Mouse (Mus musculus) fat pad, adult 2 months (tissue): Measurements from ENCODE around the gene Map7.

Source experiments
- DNase-seq: peaks from one replicate; pipeline ENCODE4 v3.0.0-alpha.2; 2011; ENCODE audit warnings: low read depth, low spot score; ENCODE audit errors: extremely low read depth

Map7 gene

DNA sequence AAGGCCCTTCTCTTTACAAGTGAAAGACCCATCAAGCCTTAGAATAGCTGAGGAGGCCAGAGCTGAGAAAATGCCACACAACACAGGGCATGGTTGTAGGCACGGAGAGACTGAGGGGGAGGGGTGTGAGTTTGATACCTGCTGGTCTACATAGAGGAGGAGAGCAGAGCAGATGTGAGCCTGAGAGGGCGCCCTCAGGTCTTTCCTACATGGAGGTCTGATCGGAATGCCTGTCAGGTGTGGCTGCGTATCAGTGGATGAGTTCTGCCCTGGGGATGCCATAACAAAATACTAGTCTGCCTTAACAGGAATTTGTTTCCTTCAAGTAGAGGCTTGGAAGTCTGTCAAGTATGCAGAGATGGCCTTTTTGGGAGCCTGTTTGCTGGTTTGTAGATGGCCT lies 37.0 kb downstream of the Map7 start:
- DNase-seq: no peak

DNA sequence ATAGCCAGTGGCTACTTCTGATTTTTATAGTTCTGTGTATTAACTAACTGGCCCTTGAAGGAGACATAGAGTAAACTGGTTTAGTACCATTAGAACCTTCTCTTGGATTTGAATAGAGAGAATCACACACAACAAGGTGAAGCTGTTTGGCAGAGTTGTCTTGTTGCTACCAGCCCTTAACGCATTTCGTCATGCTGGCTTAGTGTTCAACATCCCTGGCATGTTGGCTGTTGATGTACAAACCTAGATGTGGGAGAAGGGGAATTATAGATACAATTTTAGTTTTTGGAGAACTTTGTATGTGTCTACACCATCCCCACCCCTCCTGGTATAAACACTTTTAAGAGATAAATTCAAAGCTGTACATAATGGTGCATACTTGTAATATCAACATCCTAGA lies 37.5 kb downstream of the Map7 start:
- no peak for DNase-seq

DNA sequence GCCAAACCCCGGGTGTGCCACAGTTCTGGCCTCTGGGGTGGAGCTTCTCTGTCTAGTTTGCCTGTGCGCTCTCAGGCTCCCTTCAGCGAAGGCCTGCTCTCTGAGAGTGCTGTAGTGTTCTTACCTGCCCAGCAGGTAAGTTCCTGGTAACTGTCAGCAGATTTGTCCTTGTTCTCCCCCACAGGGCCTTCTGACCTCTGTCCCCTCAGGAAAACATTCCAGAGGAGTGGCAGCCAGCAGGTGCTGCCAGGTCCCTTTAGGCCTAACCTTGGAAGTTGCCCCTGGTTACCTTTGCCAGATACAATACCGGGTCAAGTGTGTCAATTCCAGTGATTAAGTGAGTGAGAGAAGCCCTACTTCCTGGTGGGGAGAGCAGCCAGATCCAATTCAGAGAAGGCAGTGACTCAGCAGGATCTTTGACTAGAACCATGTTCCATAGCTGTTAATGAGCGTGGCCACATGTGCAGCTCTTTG lies 38.6 kb downstream of the Map7 start:
- DNase-seq: peak; percentile 70

DNA sequence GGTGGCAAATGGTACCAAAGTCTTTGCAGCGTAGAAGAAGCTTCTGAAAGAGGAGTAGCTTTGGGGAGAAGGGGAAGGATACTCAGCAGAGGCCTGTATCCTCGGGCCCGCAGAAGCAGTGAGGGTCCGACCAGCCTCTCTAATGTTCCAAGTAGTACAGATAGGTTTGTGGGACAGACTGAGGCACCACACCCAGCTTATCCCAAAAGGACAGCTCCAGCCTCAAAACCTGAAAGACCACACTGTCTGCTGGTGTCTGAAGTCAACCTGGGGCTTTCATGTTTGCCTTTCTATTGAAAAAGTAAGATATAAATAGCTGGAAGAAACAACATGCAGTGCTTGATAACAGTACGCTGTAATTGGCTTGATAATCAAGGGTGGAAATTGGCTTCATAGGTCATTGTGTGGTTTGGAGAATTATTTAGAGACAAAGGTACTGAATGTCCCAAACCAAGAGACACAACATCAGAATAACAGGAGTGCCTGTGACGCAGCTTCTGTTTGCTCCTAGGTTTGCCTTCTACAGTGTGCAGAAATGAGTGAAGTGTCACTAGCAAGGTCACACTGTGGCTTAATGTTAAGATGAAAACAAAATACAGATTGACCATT lies 42.0 kb downstream of the Map7 start:
- DNase-seq: no peak

DNA sequence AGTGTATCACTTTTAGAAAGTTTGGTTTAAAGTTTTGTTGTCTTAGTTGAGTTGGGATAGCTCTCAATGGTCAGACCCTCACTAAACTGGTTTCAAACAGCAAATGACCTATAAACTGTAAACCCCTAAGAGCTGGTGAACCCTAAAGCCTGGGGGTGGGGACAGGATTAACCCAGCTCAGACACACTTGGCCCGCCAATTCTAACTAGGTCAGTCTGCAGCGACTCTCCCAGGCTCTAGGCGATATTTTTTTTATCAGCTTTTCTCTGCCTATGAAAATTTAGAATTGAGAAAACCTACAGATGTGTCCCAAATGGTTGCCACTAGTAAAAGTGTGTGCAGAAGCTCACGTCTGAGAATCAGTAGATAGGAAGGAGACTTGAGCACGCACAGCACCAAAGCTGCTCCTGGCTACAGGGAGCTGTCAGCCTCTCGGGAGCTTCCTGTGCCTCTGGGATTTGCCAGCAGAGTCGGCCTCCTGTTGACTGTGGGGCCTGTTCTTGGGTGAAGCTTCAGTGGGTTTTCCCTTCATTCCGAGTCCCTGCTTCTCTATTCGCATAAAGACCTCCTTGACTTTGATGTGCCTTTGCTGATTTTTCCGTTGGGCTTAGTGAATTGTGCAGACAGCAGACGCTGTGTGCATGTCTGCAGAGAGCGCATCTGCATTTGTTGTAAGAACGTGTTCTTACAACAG lies 46.7 kb downstream of the Map7 start:
- DNase-seq: no peak

DNA sequence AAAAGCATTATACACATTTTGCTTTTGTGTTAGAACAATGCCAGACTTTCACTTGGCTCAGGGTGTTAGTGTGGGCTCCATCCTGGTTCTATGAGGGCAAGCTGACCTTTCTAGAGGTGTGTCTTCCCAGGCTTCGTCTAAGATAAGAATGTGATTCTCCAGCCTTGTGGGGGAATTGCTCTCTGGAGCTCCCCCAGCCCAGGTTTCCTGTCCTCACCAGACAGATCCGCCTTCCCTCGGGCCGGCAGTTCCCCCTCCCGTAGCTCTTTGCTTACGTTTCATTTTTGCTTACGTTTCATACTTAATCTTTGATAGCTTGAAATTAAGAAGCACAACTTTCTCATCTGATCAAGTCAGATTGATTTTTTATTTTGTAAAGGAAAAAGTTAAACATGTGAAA lies 48.8 kb downstream of the Map7 start:
- no peak for DNase-seq

DNA sequence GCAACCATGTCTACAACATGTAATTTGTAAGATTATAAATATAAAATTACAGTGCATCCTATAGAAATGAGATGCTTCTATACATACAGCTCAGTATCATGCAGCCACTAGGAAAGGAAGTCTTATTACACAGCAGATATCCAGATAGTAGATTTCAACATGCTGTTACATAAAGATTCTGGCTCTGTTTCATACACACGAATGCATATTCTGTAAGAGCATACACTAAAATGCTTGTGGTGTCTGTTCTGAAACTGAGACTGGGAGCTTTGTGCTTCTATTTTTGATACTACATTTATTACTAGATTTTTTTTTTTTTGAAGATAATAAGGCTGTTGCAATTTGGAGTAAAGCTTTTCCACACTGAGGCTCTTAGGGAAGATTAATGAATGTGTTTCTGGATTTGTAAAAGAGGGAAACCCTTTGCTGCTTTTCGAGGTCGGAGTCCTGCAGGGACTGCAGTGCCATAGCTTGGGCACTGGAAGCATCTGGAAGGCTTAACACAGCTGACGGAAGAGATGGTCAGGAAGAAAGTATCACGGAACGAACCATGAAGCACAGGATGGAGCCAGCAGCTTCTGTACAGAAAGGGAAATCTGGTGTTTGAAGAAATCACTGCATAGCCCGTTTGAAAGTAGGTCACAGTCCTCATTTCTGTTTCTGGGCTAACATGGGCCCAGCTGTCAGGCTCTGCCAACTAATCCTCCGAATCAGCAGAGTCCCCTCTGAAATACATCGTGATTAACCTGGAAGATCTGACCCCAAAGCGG lies 50.9 kb downstream of the Map7 start:
- DNase-seq: no peak

DNA sequence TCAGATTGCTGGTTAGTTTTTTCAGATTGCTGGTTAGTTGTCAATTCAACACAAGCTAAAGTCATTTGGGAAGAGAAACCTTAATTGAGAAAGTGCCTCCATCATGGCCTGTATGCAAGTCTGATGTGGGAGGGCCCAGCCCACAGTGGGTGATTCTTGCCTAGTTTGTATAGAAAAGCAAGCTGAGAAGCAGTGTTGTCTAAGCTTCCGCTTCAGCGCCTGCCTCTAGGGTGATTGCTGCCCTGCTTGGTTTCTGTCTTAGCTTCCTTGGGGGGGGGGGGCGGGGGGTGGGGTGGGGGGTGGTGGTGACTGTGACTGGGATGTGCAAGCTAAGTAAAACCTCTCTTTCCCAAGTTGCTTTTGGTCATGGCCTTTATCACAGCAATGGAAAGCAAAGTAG lies 53.0 kb downstream of the Map7 start:
- no peak for DNase-seq

DNA sequence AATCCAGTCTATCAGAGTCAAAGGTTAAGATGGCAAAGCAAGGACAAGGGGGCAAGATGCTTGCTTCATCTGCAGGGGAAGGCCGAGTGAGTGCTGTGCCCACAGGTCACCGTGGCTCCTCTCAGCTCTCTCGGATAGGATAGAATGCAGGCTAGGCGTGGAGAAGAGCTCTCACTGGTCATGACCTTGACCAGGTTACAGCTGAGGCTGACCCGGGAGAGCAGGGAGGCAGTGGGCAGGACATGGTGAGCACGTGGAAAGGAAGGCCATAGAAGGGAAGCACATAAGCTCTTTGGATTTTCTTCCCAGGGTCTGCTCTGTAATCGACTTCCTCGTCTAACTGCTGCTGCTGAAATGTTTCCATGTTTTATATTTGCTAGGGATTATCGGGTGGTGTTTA lies 53.9 kb downstream of the Map7 start:
- DNase-seq: no peak

DNA sequence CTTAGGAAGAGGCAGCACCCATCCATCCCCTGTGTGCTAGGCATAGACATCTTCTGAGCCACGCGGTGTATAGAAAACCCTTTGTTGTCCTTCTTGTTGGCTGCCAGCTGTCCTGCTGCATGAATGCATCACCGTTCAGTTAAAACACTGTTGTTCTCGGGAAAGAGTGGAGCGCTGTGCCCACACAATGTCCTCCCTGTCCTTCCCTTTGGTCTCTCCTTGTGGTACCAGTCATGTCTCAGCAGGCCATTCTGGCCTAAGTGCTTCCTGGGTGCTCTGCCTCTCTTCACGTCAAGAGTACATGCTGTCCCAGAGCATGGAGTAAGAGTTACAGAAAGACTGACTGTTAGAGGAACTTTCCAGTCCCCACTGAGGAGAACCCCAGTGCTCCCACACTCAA lies 54.5 kb downstream of the Map7 start:
- DNase-seq: no peak

DNA sequence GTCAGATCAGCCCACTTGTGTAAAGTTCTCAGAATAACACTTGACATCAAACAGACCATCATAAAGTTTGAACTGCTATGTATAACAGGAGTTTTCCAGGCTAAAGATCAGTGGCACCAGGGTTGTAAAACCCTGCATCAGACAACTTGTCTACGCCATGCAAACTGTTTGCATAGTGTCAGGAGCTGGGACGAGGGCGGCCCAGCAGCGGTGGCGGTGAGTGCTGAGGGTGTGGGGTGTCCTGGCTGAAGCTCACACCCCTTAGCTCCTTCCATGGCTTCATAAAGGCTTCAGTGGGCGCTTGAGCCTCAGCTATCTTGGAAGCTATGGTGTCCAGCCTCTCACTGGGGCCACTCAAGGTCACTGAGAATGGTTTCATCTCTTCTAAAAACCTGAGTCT lies 55.2 kb downstream of the Map7 start:
- no peak for DNase-seq

DNA sequence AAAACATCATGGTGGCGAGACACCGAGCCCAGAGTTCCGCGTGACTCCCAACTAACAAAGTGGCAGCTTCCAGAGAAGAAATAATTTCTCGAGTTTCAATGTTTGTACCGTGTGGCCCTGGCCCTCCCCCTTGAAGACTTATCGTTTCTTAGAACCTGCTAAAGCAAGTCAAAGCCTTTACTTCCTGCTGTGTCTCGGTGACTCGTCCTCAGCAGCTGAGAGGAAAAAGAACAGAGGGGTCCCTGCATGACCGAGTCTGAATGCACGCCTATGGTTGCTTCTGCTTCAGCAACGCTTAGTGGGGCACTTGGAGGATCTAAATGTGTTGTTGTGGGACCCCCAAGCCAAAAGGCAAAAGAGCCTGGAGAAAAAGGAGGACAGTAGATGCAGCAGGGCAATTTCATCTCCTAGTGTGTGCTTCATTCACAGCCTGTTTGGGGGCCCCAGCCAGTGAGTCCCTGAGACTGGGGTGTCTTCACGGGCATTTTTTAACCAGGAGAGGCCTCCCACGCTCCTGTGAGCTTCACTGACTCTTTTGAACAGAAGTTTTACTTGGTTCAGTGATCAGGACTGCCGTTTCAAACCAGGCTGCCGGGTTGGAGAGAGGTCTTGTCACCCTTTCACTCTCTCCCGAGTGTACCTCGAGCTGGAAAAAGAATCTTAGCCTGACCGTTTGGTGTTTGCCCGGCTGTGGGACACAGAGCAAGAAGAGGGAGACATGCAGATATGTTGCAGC lies 56.6 kb downstream of the Map7 start:
- no peak for DNase-seq

DNA sequence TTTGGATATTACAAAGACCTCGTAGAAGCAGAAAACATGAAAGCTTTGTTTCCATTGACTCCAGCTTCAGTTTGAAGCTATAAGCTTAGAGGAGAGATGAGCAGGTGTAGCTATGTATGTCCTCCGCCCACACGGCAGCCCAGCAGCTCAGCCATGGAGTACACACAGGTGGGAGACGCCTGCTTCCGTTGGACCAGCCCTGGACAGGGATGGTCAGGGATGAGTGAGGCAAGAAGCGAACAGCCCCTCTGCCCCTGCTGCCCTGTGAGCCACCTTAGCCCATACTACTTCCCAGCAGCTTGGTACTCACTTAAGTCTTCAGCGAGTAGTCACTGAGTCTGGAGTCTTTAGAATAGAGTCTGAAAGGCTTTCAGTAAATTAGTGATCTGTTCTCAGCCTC lies 58.7 kb downstream of the Map7 start:
- no peak for DNase-seq

DNA sequence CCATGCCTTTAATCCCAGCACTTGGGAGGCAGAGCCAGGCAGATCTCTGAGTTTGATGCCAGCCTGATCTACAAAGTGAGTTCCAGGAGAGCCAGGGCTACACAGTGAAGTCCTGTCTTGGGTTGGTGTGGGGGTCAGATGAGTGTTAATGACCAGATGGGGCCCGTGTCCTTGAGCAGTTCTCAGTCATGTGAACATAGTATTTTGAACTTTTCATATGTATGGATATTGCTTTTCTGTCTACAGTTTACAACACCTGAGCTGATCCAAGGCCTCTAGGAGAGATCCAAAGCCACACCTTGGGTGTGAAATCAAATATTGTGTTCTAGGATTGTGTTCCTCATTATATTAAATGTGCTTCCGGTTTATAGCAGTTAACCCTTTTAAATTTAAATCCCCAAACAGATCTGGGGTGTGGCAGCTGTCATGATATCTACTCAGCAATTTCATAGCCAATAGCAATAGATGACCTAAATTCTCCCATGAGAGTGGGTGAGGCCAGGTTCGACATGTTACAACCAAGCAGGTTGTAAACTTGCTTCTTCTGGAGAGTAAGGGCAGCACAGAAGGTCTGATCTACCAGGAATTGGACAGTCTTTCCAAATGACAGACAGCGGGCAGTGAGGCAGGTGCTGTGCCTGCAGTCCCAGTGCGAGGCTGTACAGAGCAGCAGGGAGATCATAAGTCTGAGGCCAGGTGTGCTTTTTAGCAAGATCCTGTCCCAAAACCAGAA lies 61.5 kb downstream of the Map7 start:
- DNase-seq: no peak

DNA sequence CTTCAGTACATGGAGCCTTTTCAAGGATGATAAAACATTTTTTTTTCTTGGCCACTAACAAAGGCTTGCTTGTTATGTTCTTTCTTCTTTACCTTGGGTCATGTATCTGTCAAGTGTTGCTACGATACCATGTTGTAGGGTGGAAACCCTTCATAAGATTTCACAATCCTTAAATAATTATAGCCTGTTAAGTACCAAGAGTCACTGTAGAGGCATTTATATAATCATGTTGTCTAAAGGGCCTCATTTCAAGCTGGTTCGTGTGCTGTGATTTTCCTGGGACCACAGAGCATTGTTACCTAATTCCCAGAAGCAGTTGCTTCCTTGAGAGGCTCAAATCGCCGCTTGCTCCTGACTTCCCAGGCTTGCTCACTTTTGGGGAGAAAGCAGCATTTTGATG lies 66.1 kb downstream of the Map7 start:
- no peak for DNase-seq

DNA sequence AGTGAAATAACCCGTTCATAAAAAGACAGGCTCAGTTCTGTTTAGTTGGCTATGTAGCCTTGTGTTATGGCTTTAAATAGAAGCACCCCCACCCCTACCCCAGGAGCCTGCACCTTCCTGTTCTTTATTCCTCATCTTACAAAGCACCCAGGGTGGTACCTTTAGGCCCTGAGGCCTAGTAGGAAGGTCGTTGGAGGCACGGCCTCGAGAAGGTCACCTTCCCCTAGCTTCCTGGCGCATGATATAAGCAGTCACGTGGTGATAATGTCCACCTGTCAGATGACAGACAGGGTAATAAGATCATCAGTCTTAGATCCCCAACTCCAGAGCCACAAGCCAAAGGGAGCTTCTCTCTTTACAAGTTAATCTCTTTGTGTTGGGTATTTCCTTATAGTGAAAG lies 68.7 kb downstream of the Map7 start:
- no peak for DNase-seq

DNA sequence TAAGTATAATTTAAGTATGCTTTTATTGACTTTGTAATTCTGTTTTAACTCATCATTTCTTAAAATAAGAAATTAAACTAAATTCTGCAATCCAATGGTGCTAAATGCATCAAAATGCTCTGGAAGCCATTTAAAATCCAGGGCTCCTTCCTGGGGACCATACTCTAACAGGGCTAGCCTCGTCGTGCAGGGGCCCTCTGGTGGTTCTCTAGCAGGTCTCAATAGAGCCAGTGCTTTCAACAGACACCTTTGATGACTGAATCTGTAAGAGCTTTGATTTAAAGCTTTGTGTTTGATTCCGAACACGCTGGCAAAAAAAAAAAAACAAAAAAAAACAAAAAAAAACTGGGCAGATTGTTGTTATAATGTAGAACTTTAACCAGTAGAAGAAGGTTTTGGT lies 70.6 kb downstream of the Map7 start:
- no peak for DNase-seq

DNA sequence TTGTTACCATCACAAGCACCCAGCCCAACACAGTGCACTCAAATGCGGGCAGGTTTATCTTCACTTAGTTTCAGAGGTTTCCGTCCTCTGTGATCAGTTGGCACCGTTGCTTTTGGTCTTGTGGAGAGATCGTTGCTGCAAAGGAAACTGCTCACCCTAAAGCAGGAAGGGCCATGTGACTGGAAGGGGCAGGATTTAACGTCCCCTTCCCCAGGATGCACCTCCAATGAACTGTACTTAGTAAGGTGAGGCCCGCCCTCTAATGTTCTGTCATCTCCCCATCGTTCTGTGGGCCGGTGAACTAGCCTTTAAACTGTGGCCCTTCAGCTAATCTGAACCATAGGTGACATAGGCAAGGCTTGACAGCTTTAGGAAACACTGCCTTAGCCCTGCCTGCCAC lies 71.3 kb downstream of the Map7 start:
- no peak for DNase-seq

DNA sequence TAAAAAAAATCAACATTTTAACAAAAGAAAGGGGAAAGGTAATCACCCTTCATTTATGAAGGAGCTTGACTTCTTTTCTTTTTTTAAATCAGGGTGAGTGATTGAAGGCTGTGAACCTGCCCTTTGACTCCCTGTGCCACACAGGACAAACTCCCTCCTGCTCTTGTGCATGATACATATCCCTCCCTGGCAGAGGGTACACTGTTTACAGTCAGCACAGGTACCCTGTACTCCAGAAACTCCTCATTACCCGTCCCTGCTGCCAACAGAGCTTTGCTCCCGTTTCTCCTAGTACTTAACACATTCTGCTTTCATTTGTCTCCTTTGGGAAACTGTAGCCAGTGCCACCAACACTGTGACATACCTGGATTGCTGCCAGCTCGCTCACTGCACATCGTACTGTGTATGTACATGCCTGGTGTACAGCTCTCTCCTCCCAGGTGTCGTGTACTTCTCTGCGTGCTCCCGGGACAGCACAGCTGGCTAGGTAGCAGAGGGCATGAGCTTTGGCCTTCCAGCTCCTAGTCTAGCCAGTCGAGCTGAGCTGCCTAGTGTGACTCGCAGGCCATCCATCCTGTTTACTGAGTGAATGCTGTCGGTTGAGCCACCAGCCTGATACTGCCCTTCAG lies 72.3 kb downstream of the Map7 start:
- no peak for DNase-seq

DNA sequence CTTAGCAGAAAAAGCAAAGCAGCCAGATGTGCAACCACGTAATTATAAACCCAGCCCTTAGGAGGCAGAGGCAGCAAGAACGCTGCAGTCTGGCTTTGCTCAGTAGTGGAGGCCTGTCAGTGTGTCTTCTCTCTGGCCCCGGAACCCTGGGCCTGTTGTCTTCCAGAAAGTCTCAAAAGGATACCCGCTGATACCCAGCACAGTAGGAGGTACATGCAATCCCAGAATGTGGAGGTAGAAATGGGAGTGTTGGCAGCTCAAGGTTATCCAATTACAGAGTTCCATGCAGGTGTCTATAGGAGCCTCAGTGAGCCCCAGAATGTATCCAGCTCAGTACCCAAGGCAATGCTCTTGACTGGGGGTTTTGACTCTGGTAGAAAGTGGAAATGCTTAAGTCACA lies 73.7 kb downstream of the Map7 start:
- no peak for DNase-seq
